Mouse (Mus musculus) ES-E14 (cell line): Measurements from ENCODE around the gene Disc1. TPM values are rescaled to one million over a fixed set of nuclear protein-coding genes. Genes with fewer than 3 reads are reported as not detected.

Source experiments
- DNase-seq: peaks from one replicate; pipeline ENCODE4 v3.0.0-alpha.2; 2013; ENCODE audit warnings: low read depth, low spot score
- H3K27ac ChIP-seq: 2 replicates; pipeline ENCODE4 v1.5.1; 2012; ENCODE audit warnings: low read depth, mild to moderate bottlenecking, low read length, moderate library complexity, mixed read lengths; ENCODE audit not compliant: poor library complexity, insufficient read depth, severe bottlenecking
- H3K36me3 ChIP-seq: 2 replicates; pipeline ENCODE4 v1.6.1; 2012; ENCODE audit warnings: mild to moderate bottlenecking, low read length, moderate library complexity, mixed read lengths; ENCODE audit not compliant: control insufficient read depth, poor library complexity, insufficient read depth, severe bottlenecking
- H3K4me1 ChIP-seq, 2 experiments: fragments of 150-350 bp in 1 of 2; sonication (generic) in 1 of 2; 2 replicates each; pipeline ENCODE4 v1.6.1; 2012; ENCODE audit warnings: low read length in 2 of 2, mild to moderate bottlenecking in 1 of 2, mixed read lengths in 1 of 2; ENCODE audit not compliant: control insufficient read depth in 2 of 2, insufficient read depth in 2 of 2, poor library complexity in 1 of 2
- H3K4me3 ChIP-seq, 2 experiments: fragments of 150-350 bp in 1 of 2; sonication (generic) in 1 of 2; 2 replicates each; pipeline ENCODE4 v1.5.1; 2012; ENCODE audit warnings: low read length in 2 of 2, low read depth in 1 of 2, mild to moderate bottlenecking in 1 of 2, mixed read lengths in 1 of 2; ENCODE audit not compliant: insufficient read depth in 1 of 2, poor library complexity in 1 of 2, severe bottlenecking in 1 of 2
- H3K9ac ChIP-seq: 2 replicates; pipeline ENCODE4 v1.6.1; 2012; ENCODE audit warnings: low read depth, mild to moderate bottlenecking, low read length, mixed read lengths; ENCODE audit not compliant: poor library complexity, insufficient read depth, severe bottlenecking
- H3K9me3 ChIP-seq: fragments of 150-350 bp; sonication (generic); 2 replicates; pipeline ENCODE4 v1.6.1; 2012; ENCODE audit warnings: low read depth, mild to moderate bottlenecking, low read length; ENCODE audit not compliant: control insufficient read depth, insufficient read depth
- CHD2 ChIP-seq: IDR thresholded peaks from 2 replicates; pipeline ENCODE4 v1.6.1; 2014; ENCODE audit warnings: mild to moderate bottlenecking, low read depth, low read length, inconsistent platforms
- HCFC1 ChIP-seq: IDR thresholded peaks from 2 replicates; pipeline ENCODE4 v1.6.1; 2012; ENCODE audit warnings: low read length, inconsistent platforms, borderline replicate concordance; ENCODE audit not compliant: insufficient read depth
- MAFK ChIP-seq: IDR thresholded peaks from 2 replicates; pipeline ENCODE4 v1.6.1; 2014; ENCODE audit warnings: mild to moderate bottlenecking, low read depth, low read length, inconsistent platforms; ENCODE audit not compliant: insufficient read depth
- ZC3H11A ChIP-seq: IDR thresholded peaks from 2 replicates; pipeline ENCODE4 v1.6.1; 2012; ENCODE audit warnings: low read depth, mild to moderate bottlenecking, inconsistent platforms, low read length, borderline replicate concordance
- ZNF384 ChIP-seq: IDR thresholded peaks from 2 replicates; pipeline ENCODE4 v1.6.1; 2012; ENCODE audit warnings: low read depth, low read length, inconsistent platforms
- in situ Hi-C, 2 experiments: fragments of 600-800 bp; cut with MboI; formaldehyde crosslinking; loops; one replicate each; pipeline ENCODE4 v1.15.1; 2025; ENCODE audit warnings: low sequenced_read_pairs in 2 of 2, inconsistent platforms in 1 of 2; ENCODE audit not compliant: unreplicated experiment in 2 of 2
- total RNA-seq: library from RNA; depleted of rRNA; stranded (reverse); fragments of 300-350 nt; gene quantifications from 2 replicates; pipeline ENCODE4 v1.2.3, GENCODE M21; 2012

Disc1 gene
- total RNA-seq, 1 experiment, result 2.7 TPM

DNA sequence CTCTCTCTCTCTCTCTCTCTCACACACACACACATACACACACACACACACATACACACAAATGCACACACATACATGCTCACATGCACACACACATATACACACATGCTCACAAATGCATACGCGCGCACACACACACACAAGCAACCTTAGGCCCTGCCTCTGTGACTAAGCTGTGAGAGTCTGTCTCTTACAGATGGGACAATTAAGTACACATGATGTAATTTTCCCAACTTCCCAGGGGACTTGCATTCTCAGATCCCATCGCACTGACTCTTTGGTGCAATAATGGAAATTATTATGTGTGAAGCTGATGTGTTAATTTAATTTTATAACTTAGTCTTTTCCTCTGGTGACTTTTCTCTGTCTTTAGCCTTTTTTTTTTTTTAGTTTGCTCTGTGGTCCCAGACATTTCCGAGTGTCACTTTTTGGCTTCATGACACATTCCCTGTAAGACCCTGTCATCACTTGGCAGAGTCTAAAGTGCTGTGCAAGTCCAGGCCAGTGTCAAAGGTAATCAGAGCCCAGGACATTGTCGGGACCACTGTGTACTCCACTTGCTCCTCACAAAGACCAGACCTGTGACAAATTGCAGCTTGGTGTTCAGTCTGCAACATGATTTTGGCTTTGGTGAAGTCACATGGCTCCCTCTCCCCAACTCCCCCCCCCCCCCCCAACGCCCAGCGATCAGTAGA is 205.0 kb downstream of the Disc1 start:
- no peaks in the 10 kb centered on the region for H3K36me3 ChIP-seq
- H3K9me3 ChIP-seq, result no peaks in the 10 kb centered on the region
- H3K4me3 ChIP-seq, result no peak overlapping the region
- H3K9ac ChIP-seq, result no peak overlapping the region
- H3K27ac ChIP-seq, result no peak overlapping the region
- in situ Hi-C loops, result no loop called here
- no peak for TF ChIP-seq CHD2
- no peak for DNase-seq
- H3K4me1 ChIP-seq, result no peaks in the 10 kb centered on the region

DNA sequence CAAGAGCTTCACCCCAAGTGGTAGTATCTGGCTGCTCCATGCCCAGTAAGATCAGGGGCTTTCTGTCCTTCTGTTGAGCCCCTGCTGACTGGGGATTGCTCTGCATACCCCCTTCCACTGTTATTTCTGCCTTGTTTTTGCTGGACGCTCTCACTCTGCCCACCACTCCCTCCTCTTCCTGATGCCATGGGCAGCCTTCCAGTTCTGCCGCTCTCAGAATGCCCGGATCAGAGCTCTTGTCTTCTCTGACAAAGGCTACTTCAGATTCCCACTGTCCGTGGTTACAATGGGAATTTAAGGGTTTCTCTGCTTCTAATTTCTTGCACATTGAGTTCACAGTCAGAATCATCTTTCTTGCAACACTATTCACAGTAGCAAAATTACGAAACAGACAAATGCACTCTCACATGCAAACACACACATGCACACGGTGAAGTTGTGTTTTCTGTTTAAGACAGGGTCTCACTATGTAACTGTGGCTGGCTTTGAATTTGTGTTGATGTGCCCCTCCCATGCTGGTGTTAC is 214.2 kb downstream of the Disc1 start:
- no peaks in the 10 kb centered on the region for H3K9me3 ChIP-seq
- in situ Hi-C loops, result no loop called here
- H3K9ac ChIP-seq, result no peak overlapping the region
- H3K36me3 ChIP-seq, result no peaks in the 10 kb centered on the region
- no peaks in the 10 kb centered on the region for H3K4me1 ChIP-seq
- H3K27ac ChIP-seq, result no peak overlapping the region
- DNase-seq, result no peak
- H3K4me3 ChIP-seq, result no peak overlapping the region
- no peak for TF ChIP-seq ZC3H11A
- TF ChIP-seq ZNF384, result no peak
- TF ChIP-seq MAFK, result no peak
- TF ChIP-seq HCFC1, result no peak
- TF ChIP-seq CHD2, result no peak

DNA sequence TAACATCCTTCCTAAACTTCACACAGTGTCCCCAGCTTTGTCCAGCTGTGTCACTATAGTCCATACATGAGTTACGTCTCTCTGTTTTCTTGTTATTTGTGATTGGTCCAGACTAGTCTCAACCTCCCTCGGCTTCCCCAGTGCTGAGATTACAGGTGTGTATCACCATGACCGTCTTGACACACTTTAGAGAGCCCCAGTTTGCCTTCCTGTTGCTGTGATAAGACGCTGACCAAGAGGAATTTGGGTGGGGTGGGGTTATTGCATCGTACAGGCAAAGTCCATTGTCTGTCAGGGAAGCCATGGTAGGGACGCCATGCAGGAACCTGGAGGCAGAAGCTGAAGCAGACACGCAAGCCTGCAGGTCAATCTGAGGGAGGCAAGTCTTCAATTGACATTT is 216.3 kb downstream of the Disc1 start:
- no peak overlapping the region for H3K9ac ChIP-seq
- H3K4me3 ChIP-seq, result no peak overlapping the region
- no peaks in the 10 kb centered on the region for H3K9me3 ChIP-seq
- no peak for DNase-seq
- TF ChIP-seq ZNF384 (no peak), HCFC1 (no peak), CHD2 (no peak), ZC3H11A (no peak), MAFK (no peak)
- no peak overlapping the region for H3K27ac ChIP-seq
- H3K4me1 ChIP-seq, result no peaks in the 10 kb centered on the region
- H3K36me3 ChIP-seq, result no peaks in the 10 kb centered on the region
- in situ Hi-C loops, result no loop called here

DNA sequence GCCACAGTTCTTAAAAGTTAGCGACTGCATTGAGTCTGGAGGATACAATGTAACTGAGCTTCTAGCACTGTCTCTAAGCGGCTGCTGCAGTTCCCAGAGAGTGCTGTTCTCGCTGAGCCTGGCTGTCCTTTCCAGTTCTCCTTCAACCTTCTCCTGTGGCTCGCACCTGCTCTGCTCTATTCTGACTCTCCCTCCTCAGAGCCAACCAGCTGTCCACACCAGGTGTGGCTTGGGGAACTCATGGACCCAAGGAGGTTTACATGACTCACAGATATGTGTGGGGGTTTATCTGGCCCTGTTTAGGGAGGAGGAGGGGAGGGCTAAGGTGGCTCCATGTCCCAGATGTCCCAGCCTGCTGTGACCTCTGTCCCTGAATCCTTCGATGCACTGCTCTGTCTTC is 217.4 kb downstream of the Disc1 start:
- no peak overlapping the region for H3K9ac ChIP-seq
- no peak for DNase-seq
- no peaks in the 10 kb centered on the region for H3K4me1 ChIP-seq
- TF ChIP-seq MAFK (no peak), CHD2 (no peak), ZC3H11A (no peak), HCFC1 (no peak), ZNF384 (no peak)
- no peaks in the 10 kb centered on the region for H3K36me3 ChIP-seq
- in situ Hi-C loops, result no loop called here
- H3K27ac ChIP-seq, result no peak overlapping the region
- no peaks in the 10 kb centered on the region for H3K9me3 ChIP-seq
- no peak overlapping the region for H3K4me3 ChIP-seq

DNA sequence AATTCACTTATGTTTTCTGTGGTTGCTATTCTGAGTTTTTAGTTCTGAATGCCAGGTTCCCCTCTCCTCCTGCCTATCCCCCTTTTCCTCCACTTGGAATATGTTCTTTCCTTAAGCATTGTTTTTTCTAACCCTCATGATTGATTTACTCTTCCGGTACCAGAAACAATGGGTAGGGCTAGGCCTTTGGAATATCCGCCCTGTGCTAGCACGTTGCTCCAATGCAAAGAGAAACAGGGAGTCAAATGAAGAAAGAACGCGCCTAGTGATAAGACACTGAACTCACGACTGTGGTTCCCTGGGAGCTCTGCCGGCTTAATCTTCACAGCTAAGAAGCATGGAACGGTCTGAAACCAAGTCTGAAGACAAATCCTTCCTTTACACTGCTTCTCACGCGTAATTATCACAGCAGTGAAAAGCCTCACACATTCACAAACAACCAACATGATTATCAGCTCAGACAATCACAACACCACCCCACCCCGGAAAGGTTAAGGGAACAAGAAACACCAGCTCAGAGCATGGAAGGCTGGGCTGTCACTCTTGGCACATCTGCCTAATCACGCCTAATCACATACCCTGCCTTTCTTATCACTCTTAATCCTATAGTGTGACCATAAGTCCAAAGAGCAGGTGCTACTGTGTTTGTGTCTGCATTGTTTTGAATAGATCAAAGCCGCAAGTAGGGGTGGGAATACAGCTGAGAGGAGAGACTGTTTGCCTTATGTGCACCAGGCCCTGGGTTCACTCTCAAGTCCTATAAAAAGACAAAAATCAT is 218.3 kb downstream of the Disc1 start:
- in situ Hi-C loops, result no loop called here
- no peak for TF ChIP-seq ZNF384
- no peak for TF ChIP-seq MAFK
- TF ChIP-seq ZC3H11A, result no peak
- TF ChIP-seq HCFC1, result no peak
- TF ChIP-seq CHD2, result no peak
- Histone ChIP-seq H3K27ac (no peak overlapping the region), H3K9me3 (no peaks in the 10 kb centered on the region), H3K36me3 (no peaks in the 10 kb centered on the region), H3K4me3 (no peak overlapping the region), H3K9ac (no peak overlapping the region), H3K4me1 (no peaks in the 10 kb centered on the region)
- no peak for DNase-seq
